Mouse (Mus musculus): ENCODE measurements around the gene Gm8909.
"Not testable (repeated sequence)": the region's sequence is repeated elsewhere in the genome, so short reads cannot be mapped to it uniquely, and the experiment has no call there.

Gm8909 gene

DNA sequence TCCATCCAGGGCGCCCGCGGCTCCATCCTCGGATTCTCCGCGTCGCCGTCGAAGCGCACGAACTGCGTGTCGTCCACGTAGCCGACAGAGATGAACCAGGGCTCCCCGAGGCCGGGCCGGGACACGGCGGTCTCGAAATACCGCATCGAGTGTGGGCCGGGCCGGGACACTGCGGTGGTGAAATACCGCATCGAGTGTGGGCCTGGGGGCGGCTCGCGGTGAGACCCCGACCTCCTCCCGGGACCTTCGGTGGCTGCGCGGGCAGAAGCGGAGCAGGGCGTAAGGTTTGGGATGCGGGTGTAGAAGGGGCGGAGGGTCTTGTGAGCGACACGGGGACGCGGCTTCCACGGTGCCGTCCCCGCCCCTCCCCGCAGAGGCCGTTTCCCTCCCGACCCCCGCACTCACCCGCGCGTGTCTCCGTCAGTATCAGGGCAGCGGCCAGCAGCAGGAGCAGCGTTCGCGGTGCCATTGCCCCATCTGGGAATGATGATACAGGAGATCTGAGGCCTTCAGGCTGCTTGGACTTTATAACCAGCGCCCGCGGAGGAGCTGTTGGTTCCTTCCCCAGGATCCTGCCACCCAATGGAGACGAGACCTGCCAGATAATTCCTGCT is at the start of gene Gm8909:
Gene Gm8909, minus strand, starts transcription at position 499 of the 614 bp plus-strand sequence.
- CTCF ChIA-PET = no interaction called here

DNA sequence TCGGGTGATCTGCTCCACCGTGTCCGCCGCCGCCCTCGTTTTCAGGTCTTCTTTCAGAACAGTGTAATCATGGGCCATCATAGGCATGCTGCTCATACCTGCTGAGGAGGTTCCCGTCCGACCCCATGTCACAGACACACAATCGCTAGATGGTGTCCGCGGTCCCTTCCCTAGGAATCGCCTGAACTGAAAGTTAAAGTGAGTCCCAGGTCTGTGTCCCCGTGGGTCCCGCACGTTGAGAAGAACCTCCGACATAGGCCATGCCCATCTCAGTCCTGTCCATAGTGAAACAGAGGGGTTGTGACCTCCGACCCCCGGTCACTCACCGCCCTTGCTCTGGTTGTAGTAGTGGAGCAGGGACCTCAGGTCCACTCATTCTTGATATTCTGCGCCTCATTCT is 47.2 kb upstream of the Gm8909 start:
- CTCF ChIA-PET = interaction anchor here (0.6 kb wide), 1 partner anchor 303 kb away, joined by 3 read pairs; no protein-coding TSS in a partner anchor

DNA sequence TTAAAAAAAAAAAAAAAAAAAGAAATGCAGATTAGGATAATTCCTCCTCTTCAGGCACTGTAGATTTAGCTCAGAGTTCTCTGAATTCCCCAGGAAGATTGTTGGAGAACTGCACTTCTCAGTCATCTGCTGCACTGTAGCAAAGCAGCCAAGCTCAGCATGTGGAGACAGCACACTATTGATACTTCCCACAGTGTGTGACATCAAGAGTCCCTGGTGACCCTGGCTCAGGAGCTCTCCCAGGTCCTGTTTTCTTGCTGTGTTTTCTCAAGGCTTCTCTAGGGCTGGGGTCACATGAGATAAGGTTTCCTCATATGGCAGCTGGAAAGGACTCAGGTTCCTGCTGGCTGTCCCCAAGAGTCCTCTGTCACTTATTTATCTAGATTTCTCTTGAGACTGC is 38.5 kb upstream of the Gm8909 start:
- CTCF ChIA-PET = interaction anchor here (0.6 to 0.7 kb wide), 2 partner anchors 12 to 482 kb away, joined by 3 to 4 read pairs; no protein-coding TSS in a partner anchor

DNA sequence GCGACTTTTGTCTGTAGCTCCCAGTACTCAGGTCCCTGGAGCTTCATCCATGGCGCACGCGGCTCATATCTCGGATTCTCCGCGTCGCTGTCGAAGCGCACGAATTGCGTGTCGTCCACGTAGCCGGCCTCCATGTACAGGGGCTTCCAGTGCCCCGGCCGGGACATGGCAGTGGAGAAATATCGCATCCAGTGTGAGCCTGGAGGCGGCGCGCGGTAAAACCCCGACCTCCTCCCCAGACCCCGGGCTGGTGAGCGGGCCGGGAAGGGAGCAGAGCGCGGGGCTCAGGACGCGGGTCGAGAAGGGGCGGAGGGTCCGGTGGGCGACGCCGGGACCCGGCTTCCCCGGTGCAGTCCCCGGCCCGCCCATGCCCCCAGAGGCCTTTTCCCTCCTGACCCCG is 37.5 kb upstream of the Gm8909 start:
- CTCF ChIA-PET = no interaction called here

DNA sequence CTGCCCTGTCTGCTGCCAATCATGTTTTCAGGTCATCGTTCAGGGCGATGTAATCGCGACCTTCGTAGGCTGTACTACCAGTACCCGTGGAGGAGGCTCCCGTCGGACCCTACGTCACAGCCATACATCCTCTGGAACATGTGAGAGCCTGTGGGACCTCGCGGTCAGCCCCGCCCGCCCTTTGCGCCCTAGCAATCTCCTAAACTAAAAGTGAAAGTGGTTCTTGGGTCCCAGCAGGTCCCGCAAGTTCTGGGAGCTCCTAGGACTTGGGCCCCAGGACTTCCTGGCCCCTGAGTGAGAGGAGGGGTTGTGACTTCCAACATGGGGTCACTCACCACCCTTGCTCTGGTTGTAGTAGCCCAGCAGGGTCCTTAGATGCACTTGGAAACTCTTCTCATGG is 37.1 kb upstream of the Gm8909 start:
- CTCF ChIA-PET = no interaction called here

DNA sequence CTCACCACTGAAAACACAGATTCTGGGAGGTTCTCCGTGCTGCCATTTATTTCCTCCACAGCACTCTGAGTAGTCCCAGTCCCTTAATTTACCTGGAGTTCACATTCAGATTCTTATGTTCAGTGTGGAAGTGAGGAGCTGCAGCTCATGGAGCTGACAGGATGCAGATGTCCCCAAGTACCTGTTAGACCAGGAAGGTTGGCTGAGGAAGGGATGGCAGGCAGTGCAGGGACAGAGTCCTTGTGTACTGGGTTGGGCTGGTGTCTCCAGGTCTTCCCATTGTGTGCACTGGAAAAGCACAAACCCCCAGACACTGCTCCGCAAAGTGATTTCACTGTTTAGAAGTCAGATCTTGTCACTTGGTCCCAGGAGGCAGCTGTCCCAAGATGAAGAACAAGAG is 33.5 kb upstream of the Gm8909 start:
- CTCF ChIA-PET = no interaction called here

DNA sequence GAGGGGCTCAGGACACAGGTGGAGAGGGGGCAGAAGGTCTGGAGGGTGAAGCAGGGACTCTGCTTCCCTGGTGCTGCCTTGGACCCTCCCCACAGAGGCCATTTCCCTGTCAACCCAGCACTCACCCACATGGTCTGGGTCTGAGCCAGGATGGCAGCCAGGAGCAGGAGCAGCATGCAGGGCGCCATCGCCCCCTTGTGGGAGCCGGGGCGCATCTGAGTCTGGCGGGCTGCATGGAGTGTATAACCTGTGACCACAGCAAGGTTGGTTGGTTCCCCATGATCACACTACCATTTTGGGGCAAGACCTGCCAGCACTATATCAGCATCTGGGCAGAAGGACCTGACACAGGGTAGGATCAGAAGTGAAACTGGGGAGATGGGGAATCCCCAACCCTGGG is 30.0 kb upstream of the Gm8909 start:
- CTCF ChIA-PET = no interaction called here

DNA sequence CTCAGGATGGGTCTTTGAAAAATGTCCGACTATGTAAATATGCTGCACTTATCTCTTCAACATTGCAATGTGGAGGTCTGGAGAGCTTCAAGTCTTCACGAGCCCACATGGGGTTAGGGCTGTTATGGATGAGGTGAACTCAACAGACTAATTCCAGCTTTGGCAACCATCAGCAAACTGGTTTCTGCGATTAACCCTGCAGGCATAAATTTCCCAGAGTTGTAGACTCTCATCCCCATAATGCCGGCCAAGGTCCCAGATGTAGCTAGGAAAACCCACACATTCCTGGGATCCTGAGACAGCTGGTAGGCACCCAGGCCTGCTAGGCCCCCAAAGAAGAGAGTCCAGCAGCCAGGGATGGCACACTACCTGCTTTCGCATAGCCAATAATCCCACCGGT is 26.1 kb upstream of the Gm8909 start:
- CTCF ChIA-PET = interaction anchor here (1.1 kb wide), 1 partner anchor 84 kb away, joined by 3 read pairs; no protein-coding TSS in a partner anchor

DNA sequence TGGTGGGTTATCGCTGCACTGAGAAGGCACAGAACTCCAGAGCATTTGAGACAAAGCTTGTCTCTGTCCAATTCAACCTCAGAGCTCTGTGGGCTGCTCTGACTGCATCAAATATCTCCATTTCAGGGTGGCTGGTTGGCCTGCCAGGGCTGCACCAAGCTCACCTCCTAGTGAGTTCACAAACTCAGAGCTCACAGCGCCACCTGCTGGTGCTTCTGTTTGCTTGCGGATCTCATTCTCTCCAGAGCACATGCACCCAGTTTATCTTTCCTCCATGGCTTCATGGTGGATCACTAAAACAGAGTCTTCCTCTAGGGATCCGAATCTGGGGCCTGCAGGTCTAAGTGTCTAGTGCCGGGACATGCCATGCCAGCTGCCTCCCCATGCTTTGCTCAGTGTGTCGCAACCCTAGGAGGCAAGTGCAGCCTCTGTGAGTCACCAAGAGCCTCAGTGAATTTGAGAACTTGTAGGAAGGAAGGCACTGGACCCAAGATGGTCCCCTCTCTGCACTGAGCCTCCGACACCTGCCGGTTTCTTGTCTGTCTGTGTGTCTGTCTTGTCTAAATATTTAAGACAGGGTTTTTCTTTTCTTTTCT is 25.3 kb upstream of the Gm8909 start:
- CTCF ChIA-PET = interaction anchor here (1.1 kb wide), 1 partner anchor 83 kb away, joined by 3 read pairs; no protein-coding TSS in a partner anchor

DNA sequence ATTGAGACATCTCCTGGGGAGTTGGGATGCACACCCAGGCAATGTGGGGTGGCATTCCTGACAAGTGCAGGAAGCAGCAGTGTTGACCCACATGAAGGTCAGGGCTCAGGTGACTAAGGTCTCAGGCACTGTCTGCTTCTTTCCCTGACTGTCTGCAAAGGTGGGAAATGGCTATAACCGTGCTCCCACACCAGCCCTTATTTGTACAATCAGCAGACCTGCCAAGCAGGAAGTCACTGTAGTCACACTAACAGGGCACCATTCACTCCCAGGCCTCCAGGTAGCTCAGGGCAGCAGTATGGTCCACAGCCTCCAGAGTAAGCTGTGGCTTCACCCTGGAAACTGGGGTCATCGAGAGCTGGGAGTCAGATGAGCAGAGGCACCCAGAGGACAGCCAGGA is 24.0 kb upstream of the Gm8909 start:
- CTCF ChIA-PET = no interaction called here

DNA sequence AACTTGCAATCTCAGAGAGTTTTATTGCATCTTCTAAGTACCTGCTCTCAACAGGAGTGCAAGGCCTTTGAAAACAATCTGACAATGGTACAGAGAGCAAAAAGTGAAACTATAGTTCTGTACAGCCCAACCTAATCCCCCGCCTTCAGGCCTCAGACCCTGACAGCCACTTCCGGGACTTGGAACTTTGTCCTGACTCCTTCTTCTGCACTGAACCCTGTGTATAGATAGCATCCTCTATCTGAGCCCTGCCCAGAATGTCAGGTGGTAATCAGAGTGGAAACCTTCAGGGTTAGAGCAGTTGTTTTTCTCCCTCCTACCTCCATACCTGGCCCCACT is 21.8 kb upstream of the Gm8909 start, which contains the start of gene H2-T3:
Gene H2-T3, minus strand, starts transcription at position 119 of the 339 bp plus-strand sequence.
- CTCF ChIA-PET = no interaction called here

DNA sequence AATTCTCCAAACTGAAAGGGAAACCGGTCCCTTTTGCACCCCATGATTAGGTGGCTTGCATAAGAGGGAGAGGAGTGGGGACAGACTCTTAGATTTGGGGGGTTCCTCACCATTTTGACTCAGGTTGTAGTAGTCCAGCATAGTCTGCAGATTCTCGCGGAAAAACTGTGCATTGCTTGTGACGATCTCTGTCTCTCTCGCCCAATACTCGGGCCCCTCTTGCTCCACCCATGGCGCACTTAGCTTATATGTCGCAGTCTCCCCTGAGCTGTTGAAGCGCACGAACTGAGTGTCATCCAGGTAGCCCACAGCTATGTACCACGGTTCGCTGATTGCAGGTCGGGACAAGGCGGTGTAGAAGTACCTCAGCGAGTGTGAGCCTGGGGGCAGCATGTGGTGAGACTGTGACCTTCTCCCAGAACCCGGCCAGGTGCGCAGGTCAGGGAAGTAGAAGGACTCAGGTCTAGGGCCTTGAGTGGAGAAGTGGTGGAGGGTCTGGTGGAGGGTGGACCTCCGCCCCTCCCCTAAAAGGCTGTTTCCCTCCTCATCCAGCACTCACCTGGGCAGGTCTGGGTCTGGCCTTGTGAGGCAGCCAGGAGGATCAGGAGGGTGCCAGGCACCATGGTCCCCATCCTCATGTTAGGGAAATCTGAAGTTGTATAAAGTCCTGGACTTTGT is 21.3 kb upstream of the Gm8909 start:
- CTCF ChIA-PET = no interaction called here

DNA sequence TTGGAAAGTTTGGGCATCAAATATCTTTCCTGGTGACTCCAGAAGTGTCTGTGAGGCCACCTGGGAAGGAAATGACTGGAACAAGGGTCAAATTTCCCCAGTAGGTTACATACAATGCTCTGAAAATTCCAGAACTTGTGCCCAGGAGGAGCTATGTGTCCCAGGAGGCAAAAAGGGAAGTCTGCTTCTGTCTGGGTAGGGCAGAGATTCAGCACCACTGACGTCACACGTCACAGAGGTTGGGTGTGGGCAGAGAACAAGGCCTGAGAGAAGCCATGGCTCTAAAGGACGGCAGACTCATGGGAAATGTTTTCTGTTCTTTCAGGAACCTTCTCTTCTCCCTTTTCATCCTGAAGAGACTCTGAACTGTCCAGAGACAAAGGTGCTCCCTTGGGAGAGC is 19.2 kb upstream of the Gm8909 start:
- CTCF ChIA-PET = no interaction called here

DNA sequence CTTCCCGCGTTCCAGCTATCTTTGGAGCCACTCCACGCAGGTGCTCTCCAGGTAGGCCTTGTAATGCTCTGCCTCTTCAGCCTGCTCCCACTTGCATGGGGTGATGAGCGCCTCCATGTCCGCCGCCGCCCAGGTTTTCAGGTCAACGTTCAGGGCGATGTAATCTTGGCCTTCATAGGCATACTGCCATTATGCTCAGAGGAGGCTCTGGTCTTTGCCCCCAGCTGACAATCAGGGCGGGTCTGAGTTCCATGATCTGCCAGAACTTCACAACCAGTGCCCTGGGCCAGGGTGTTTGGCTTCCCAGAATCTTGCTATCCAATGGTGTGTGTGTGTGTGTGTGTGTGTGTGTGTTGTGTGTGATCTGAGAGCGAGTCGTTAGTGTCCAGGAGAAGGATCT is 13.9 kb upstream of the Gm8909 start:
- CTCF ChIA-PET = no interaction called here

DNA sequence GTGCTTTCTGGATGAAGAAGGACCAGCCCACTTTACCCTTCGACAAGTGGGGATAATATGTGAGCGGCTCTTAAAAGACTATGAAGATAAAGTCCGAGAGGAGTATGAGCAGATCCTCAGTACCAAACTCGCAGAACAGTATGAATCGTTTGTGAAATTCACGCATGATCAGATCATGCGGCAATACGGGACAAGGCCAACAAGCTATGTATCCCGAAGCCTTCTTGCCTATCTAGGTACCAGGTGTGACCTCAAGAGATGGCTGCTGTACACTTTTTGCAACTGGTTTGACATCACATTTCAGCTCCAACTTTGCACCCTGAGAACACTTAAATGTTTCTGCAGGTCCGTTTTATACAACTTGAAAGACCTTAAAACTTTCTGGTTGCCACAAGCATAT is 11.1 kb upstream of the Gm8909 start:
- CTCF ChIA-PET = not testable (repeated sequence)

DNA sequence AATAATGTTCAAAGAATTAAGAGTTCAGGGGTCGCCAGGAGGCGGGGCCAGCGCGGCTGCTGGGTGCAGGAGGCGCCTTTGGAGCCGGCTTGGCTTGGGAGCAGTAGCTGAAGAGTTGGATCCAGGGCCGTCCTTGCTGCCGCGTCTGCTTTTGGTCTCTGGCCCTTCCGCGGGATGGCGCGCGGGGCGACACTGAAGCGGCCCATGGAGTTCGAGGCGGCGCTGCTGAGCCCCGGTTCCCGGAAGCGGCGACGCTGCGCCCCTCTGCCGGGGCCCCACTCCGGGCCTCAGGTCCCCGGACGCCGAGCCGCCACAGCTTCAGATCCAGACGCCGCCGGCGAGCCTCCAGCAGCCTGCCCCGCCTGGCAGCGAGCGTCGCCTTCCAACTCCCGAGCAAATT is 10.6 kb upstream of the Gm8909 start:
- CTCF ChIA-PET = interaction anchor here (0.6 kb wide), 1 partner anchor 264 kb away, joined by 3 read pairs; no protein-coding TSS in a partner anchor

DNA sequence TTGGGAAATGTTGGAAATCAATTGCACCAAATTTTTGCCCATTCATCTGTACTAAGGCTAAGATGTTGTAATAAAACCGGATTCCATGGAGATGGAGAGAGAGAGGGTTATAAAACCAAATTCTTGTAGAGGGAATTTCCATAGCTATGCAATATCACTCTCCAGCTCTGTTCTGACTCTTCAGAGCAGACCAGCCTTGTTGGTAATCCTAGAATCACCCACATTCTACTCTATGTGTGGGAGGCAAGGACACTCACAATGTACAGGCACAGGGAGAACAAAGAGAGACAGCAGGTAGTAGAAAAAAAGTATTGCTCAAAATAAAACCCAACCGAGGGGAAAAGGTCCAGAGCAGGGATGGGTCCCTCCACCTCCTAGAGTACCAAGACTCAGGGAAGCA is 7.8 kb upstream of the Gm8909 start:
- CTCF ChIA-PET = not testable (repeated sequence)

DNA sequence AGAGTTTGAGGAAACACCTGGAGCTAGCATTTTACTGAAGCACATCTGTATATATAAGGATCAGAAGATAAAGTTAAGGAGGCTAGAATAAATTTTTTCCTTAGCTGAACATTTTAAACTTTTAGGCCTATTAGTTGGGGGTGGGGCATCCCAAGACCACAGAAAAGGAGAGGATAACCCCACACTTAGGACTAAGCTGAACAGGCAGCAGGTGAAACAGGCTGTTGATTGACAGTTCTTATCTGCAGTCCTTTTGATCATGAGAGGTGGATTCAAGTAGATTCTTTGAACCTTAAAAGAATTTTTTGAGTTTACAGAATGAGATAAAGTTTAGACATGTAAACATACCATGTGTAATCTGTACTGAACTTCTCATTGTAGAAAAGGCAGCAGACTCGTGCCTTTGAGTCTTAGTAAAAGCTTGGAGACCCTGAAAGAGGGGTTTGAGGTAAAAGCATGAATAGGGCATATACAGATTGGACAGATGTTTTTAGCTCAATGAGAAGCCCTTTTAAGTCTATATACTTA is 2.0 kb upstream of the Gm8909 start:
- CTCF ChIA-PET = no interaction called here

DNA sequence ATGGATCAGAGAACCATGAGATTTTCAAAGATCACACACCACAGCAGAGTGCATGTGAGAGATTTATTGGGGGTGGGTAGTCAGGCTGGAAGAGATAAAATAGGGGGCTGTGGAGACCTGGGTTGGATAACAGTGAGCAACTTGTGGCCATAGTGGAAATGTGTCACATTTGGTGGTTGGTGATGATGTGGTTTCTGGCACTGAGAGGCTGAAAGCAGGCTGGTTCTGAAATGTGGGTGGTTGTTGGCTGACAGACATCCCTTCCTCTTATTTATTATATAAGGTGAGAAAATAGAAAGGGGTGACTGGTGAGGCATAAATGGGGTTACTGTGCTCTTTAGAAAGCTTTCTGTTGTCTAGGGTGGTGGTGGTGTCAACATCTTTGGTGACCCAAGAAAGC is 1.4 kb upstream of the Gm8909 start:
- CTCF ChIA-PET = no interaction called here

DNA sequence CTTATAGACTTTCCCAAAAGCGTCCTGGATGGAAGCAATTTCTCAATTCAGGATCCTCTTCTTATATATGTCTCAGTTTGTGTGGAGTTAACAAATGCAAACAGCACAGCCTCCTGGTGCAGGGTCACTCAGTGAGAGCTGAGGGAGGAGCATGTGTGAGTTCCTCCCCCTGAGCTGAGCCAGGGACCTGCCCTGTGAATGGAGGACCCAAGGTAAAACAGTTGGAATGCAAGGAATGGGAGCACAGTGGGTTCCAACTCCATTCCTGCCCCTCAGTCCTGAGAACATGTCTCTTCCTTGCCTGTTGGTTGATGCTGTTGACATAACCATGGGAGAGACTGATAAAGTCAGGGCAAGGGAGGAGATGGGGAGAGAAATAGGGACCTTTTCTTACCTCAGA is 757 bp upstream of the Gm8909 start:
- CTCF ChIA-PET = not testable (repeated sequence)

DNA sequence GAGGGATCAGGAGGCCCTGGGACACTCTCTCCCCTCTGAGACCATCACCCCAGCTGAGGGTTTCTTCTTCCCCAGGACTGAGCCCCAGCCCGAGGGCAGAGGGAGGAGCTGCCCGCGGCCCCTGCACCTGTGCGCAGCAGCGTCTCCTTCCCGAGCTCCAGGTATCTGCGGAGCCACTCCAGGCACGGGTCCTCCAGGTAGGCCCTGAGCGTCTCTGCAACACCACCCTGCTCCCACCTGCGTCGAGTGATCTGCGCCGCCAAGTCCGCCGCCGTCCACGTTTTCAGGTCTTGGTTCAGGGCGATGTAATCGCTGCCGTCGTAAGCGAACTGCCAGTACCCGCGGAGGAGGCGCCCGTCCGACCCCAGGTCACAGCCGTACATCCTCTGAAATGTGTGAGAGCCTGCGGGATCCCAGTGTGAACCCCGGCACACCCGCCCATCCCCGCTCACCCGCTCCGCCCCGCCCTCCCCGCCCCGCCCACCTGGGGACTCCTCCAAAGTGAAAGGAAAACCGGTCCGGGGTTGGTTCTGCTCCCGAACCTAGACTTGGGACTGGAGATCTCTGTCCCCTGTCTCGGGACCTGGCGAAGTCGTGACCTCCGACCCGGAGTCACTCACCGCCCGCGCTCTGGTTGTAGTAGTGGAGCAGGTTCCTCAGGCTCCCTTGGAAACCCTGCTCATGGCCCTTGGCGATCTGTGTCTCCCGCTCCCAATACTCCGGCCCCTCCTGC is 865 bp downstream of the Gm8909 start:
- CTCF ChIA-PET = no interaction called here

DNA sequence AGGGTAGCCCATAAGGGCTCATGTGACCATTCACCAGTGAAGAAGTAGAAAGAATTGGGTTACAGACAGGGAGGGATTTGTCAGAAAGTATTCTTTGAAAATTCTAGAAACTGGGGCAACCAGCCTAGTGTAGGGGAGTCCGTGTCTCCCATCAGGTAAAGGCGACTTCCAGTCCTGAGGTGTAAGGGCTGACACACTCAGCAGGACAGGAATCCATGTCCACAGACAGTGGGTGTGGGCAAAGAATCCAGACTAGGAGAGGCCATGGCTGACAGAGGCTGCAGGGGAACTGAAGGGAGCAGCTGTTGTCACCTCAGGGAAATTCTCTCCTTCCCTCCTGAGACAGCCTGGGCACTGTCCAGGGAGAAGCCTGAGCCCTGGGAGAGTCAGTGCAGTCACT is 1.4 kb downstream of the Gm8909 start:
- CTCF ChIA-PET = not testable (repeated sequence)

Measured in spleen, embryonic (tissue).